Mouse (Mus musculus) E14TG2a.4 (cell line): ENCODE results near the gene Npr3.

ENCODE experiments used
- H3K27me3 ChIP-seq: 2 replicates; pipeline ENCODE4 v1.6.1; 2014; ENCODE audit warnings: low read length, control low read depth; ENCODE audit not compliant: insufficient read depth
- H3K36me3 ChIP-seq: 2 replicates; pipeline ENCODE4 v1.6.1; 2014; ENCODE audit warnings: low read length, control low read depth; ENCODE audit not compliant: insufficient read depth
- H3K4me1 ChIP-seq: replicated peaks from 2 replicates; pipeline ENCODE4 v1.6.1; 2014; ENCODE audit warnings: low read depth, low read length, control low read depth
- H3K4me3 ChIP-seq: replicated peaks from 2 replicates; pipeline ENCODE4 v1.5.1; 2014; ENCODE audit warnings: mild to moderate bottlenecking, low read length
- H3K9me3 ChIP-seq: 2 replicates; pipeline ENCODE4 v1.6.1; 2014; ENCODE audit warnings: low read length, control low read depth
- CTCF ChIP-seq: conservative IDR thresholded peaks from 2 replicates; pipeline ENCODE4 v1.5.1; 2014; ENCODE audit warnings: low read length
- NANOG ChIP-seq: IDR thresholded peaks from 2 replicates; pipeline ENCODE4 v1.6.1; 2014; ENCODE audit warnings: borderline replicate concordance, low read length, mixed read lengths
- POU5F1 ChIP-seq: IDR thresholded peaks from 2 replicates; pipeline ENCODE4 v1.6.1; 2014; ENCODE audit warnings: low read length, borderline replicate concordance

Gene Npr3

GRCm38 (mm10) chr15:11906571-11907531, at the start of gene Npr3:
Gene Npr3 (minus strand): TSS chr15:11907287.
- Histone ChIP-seq H3K36me3 (no peaks in the 10 kb centered on the region), H3K27me3 (peaks cover 56% of the 10 kb centered on the region), H3K4me1 (peaks cover 39% of the 10 kb centered on the region), H3K9me3 (no peaks in the 10 kb centered on the region), H3K4me3 (peak within 1 kb of the TSS; percentile 78)
- TF ChIP-seq CTCF, result peak; percentile 31
- no peak for TF ChIP-seq NANOG

GRCm38 (mm10) chr15:11956129-11956528, 49.0 kb upstream of the Npr3 start:
- Histone ChIP-seq H3K36me3 (no peaks in the 10 kb centered on the region), H3K4me1 (no peaks in the 10 kb centered on the region), H3K4me3 (no peak overlapping the region), H3K9me3 (no peaks in the 10 kb centered on the region), H3K27me3 (no peaks in the 10 kb centered on the region)
- TF ChIP-seq CTCF (no peak), NANOG (no peak), POU5F1 (no peak)

- Histone ChIP-seq H3K27me3 (no peaks in the 10 kb centered on the region), H3K9me3 (no peaks in the 10 kb centered on the region), H3K4me1 (no peaks in the 10 kb centered on the region), H3K4me3 (no peak overlapping the region), H3K36me3 (no peaks in the 10 kb centered on the region)
- TF ChIP-seq POU5F1 (no peak), CTCF (no peak), NANOG (no peak)
Observed at GRCm38 (mm10) chr15:11954190-11954589, 47.1 kb upstream of the Npr3 start.

GRCm38 (mm10) chr15:11952159-11952558, 45.1 kb upstream of the Npr3 start:
- Histone ChIP-seq H3K36me3 (no peaks in the 10 kb centered on the region), H3K4me1 (no peaks in the 10 kb centered on the region), H3K9me3 (no peaks in the 10 kb centered on the region), H3K4me3 (no peak overlapping the region), H3K27me3 (no peaks in the 10 kb centered on the region)
- TF ChIP-seq POU5F1, result no peak

- Histone ChIP-seq H3K27me3 (no peaks in the 10 kb centered on the region), H3K4me1 (no peaks in the 10 kb centered on the region), H3K4me3 (no peak overlapping the region), H3K36me3 (no peaks in the 10 kb centered on the region), H3K9me3 (no peaks in the 10 kb centered on the region)
- no peak for TF ChIP-seq NANOG
- no peak for TF ChIP-seq CTCF
- no peak for TF ChIP-seq POU5F1
Observed at GRCm38 (mm10) chr15:11951181-11951580, 44.1 kb upstream of the Npr3 start.

GRCm38 (mm10) chr15:11950144-11950543, 43.1 kb upstream of the Npr3 start:
- Histone ChIP-seq H3K9me3 (no peaks in the 10 kb centered on the region), H3K36me3 (no peaks in the 10 kb centered on the region), H3K4me3 (no peak overlapping the region), H3K27me3 (no peaks in the 10 kb centered on the region), H3K4me1 (no peaks in the 10 kb centered on the region)
- no peak for TF ChIP-seq CTCF
- TF ChIP-seq POU5F1, result no peak
- no peak for TF ChIP-seq NANOG

GRCm38 (mm10) chr15:11949490-11949889, 42.4 kb upstream of the Npr3 start:
- H3K4me1 ChIP-seq, result no peaks in the 10 kb centered on the region
- no peaks in the 10 kb centered on the region for H3K9me3 ChIP-seq
- H3K4me3 ChIP-seq, result no peak overlapping the region
- TF ChIP-seq CTCF (no peak), POU5F1 (no peak)
- H3K27me3 ChIP-seq, result no peaks in the 10 kb centered on the region
- H3K36me3 ChIP-seq, result no peaks in the 10 kb centered on the region

GRCm38 (mm10) chr15:11940855-11941254, 33.8 kb upstream of the Npr3 start:
- no peak overlapping the region for H3K4me3 ChIP-seq

GRCm38 (mm10) chr15:11927742-11928141, 20.7 kb upstream of the Npr3 start:
- H3K4me1 ChIP-seq, result no peaks in the 10 kb centered on the region
- H3K9me3 ChIP-seq, result peaks cover 10% of the 10 kb centered on the region; the same call in 1 of the 2 replicates
- TF ChIP-seq POU5F1 (no peak), CTCF (no peak), NANOG (no peak)
- H3K4me3 ChIP-seq, result no peak overlapping the region
- H3K27me3 ChIP-seq, result no peaks in the 10 kb centered on the region
- H3K36me3 ChIP-seq, result no peaks in the 10 kb centered on the region

More at GRCm38 (mm10) chr15:11940855-11941254, 33.8 kb upstream of the Npr3 start:
- no peak for TF ChIP-seq NANOG
- no peak for TF ChIP-seq POU5F1
- TF ChIP-seq CTCF, result no peak
- Histone ChIP-seq H3K27me3 (no peaks in the 10 kb centered on the region), H3K4me1 (no peaks in the 10 kb centered on the region), H3K9me3 (no peaks in the 10 kb centered on the region), H3K36me3 (no peaks in the 10 kb centered on the region)
